Mouse (Mus musculus): Measurements from ENCODE around the gene Sept9. TPM values are rescaled to one million over a fixed set of nuclear protein-coding genes. Genes with fewer than 3 reads are reported as not detected.

Sept9 gene
- polyA plus RNA-seq, 1 experiment from 2014 or later: 208 TPM

DNA sequence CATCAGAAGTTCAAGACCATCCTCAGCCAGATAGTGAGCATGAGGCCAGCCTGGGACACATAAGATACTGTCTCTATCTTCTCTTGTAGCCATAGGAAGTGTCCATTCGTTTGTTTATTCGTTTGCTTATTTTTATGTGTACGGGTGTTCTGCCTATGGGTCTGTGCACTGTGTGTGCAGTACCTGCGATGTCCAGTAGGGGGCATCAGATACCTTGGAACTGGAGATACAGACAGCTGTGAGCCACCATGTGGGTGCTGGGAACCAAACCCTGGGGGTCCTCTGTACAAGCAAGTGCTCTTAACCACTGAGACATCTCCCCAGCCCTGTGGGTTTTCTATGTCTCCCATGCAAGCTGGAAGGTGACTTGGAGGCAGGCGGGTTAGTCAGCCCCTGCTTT is 19.6 kb upstream of the Sept9 start:
- Histone ChIP-seq H3K36me3 (ENCODE audit: control insufficient read depth, insufficient read depth, low read length) (no peaks in the 10 kb centered on the region; the same call in 1 of the 2 replicates), H3K4me2 (ENCODE audit: low read depth, severe bottlenecking) (no peak overlapping the region), H3K9ac (ENCODE audit: low read length) (no peak overlapping the region), H3K9me3 (ENCODE audit: control insufficient read depth, low read length) (peaks cover 11% of the 10 kb centered on the region), H3K4me1 (ENCODE audit: control insufficient read depth, insufficient read depth, low read length) (peaks cover 8% of the 10 kb centered on the region; the same call in 1 of the 2 replicates), H3K4me3 (ENCODE audit: low read depth, low read length) (no peak overlapping the region), H3K27me3 (ENCODE audit: control insufficient read depth, insufficient read depth, low read length) (no peaks in the 10 kb centered on the region), H3K27ac (replicated peaks; ENCODE audit: low read depth, low read length) (no peak overlapping the region)
- ATAC-seq (ENCODE audit: insufficient number of reproducible peaks, low FRiP score, low TSS enrichment, low read depth) (no peak), DNase-seq (ENCODE audit: low spot score) (no peak)
- 84% methylated on average over 5 of the region's 5 CpGs for WGBS

- Histone ChIP-seq H3K9ac (ENCODE audit: low read length) (no peak overlapping the region), H3K4me3 (ENCODE audit: low read depth, low read length) (no peak overlapping the region), H3K27ac (replicated peaks; ENCODE audit: low read depth, low read length) (no peak overlapping the region), H3K36me3 (ENCODE audit: control insufficient read depth, insufficient read depth, low read length) (no peaks in the 10 kb centered on the region; the same call in 1 of the 2 replicates), H3K4me1 (ENCODE audit: control insufficient read depth, insufficient read depth, low read length) (peaks cover 11% of the 10 kb centered on the region), H3K4me2 (ENCODE audit: low read depth, severe bottlenecking) (no peak overlapping the region), H3K27me3 (ENCODE audit: control insufficient read depth, insufficient read depth, low read length) (no peaks in the 10 kb centered on the region), H3K9me3 (ENCODE audit: control insufficient read depth, low read length) (peaks cover 11% of the 10 kb centered on the region)
- 83% methylated on average over 3 of the region's 3 CpGs for WGBS
- ATAC-seq (ENCODE audit: insufficient number of reproducible peaks, low FRiP score, low TSS enrichment, low read depth) (no peak), DNase-seq (ENCODE audit: low spot score) (no peak)
Measured at GRCm38 (mm10) chr11:117182808-117183207, 16.7 kb upstream of the Sept9 start.

DNA sequence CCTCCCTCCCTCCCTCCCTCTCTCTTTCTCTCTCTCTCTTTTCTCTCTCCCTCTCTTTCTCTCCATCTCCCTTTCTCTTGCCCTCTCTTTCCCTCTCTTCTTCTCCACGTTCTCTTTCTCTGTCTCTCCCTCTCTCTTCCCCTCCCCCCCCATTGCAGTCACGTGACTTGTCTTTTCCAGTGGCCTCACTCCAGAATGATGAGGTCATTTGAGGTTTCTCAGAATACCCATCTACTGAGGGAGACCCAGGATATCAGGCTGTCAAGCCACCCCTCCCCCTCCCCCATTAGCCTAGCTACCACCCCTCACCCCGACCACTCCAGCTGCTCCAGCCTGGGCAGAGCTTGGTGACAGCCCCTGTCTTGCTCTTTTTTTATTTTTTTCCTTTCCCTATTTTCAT is 16.2 kb upstream of the Sept9 start:
- Histone ChIP-seq H3K9ac (ENCODE audit: low read length) (no peak overlapping the region), H3K4me3 (ENCODE audit: low read depth, low read length) (no peak overlapping the region), H3K27ac (replicated peaks; ENCODE audit: low read depth, low read length) (no peak overlapping the region), H3K4me2 (ENCODE audit: low read depth, severe bottlenecking) (no peak overlapping the region), H3K27me3 (ENCODE audit: control insufficient read depth, insufficient read depth, low read length) (no peaks in the 10 kb centered on the region), H3K9me3 (ENCODE audit: control insufficient read depth, low read length) (peaks cover 11% of the 10 kb centered on the region), H3K36me3 (ENCODE audit: control insufficient read depth, insufficient read depth, low read length) (no peaks in the 10 kb centered on the region; the same call in 1 of the 2 replicates), H3K4me1 (ENCODE audit: control insufficient read depth, insufficient read depth, low read length) (peaks cover 11% of the 10 kb centered on the region)
- DNase-seq (ENCODE audit: low spot score) (no peak), ATAC-seq (ENCODE audit: insufficient number of reproducible peaks, low FRiP score, low TSS enrichment, low read depth) (no peak)
- WGBS: 84% methylated on average over 3 of the region's 3 CpGs

GRCm38 (mm10) chr11:117183841-117184240 is 15.6 kb upstream of the Sept9 start:
- peaks cover 11% of the 10 kb centered on the region for H3K9me3 ChIP-seq (ENCODE audit: control insufficient read depth, low read length)
- no peak overlapping the region for H3K4me2 ChIP-seq (ENCODE audit: low read depth, severe bottlenecking)
- no peak overlapping the region for H3K4me3 ChIP-seq (ENCODE audit: low read depth, low read length)
- ATAC-seq (ENCODE audit: insufficient number of reproducible peaks, low FRiP score, low TSS enrichment, low read depth) (no peak), DNase-seq (ENCODE audit: low spot score) (no peak)
- 0 out of 2 replicates have a peak overlapping the region, but pooled peaks have one; percentile 3 for H3K9ac ChIP-seq (ENCODE audit: low read length)
- no peaks in the 10 kb centered on the region; the same call in 1 of the 2 replicates for H3K36me3 ChIP-seq (ENCODE audit: control insufficient read depth, insufficient read depth, low read length)
- no peaks in the 10 kb centered on the region for H3K27me3 ChIP-seq (ENCODE audit: control insufficient read depth, insufficient read depth, low read length)
- 81% methylated on average over 5 of the region's 5 CpGs for WGBS
- peaks cover 11% of the 10 kb centered on the region for H3K4me1 ChIP-seq (ENCODE audit: control insufficient read depth, insufficient read depth, low read length)
- H3K27ac ChIP-seq (replicated peaks; ENCODE audit: low read depth, low read length): no peak overlapping the region; the same call in 1 of the 2 replicates

- Histone ChIP-seq H3K4me1 (ENCODE audit: control insufficient read depth, insufficient read depth, low read length) (peaks cover 11% of the 10 kb centered on the region), H3K4me2 (ENCODE audit: low read depth, severe bottlenecking) (0 out of 2 replicates have a peak overlapping the region, but pooled peaks have one; percentile 24), H3K27me3 (ENCODE audit: control insufficient read depth, insufficient read depth, low read length) (no peaks in the 10 kb centered on the region), H3K36me3 (ENCODE audit: control insufficient read depth, insufficient read depth, low read length) (no peaks in the 10 kb centered on the region), H3K9ac (ENCODE audit: low read length) (peak overlapping the region; percentile 12; the same call in 1 of the 2 replicates), H3K27ac (replicated peaks; ENCODE audit: low read depth, low read length) (peak overlapping the region; percentile 70), H3K4me3 (ENCODE audit: low read depth, low read length) (no peak overlapping the region), H3K9me3 (ENCODE audit: control insufficient read depth, low read length) (peaks cover 5% of the 10 kb centered on the region)
- WGBS: 36% methylated on average over 21 of the region's 21 CpGs
- ATAC-seq (ENCODE audit: insufficient number of reproducible peaks, low FRiP score, low TSS enrichment, low read depth): peak; percentile 72; the same call in 1 of the 2 replicates
- DNase-seq (ENCODE audit: low spot score): peak; percentile 73
Measured at GRCm38 (mm10) chr11:117185076-117185933, 14.2 kb upstream of the Sept9 start.

GRCm38 (mm10) chr11:117191524-117191923 is 7.9 kb upstream of the Sept9 start:
- Histone ChIP-seq H3K4me3 (ENCODE audit: low read depth, low read length) (no peak overlapping the region), H3K27ac (replicated peaks; ENCODE audit: low read depth, low read length) (no peak overlapping the region), H3K36me3 (ENCODE audit: control insufficient read depth, insufficient read depth, low read length) (no peaks in the 10 kb centered on the region), H3K4me1 (ENCODE audit: control insufficient read depth, insufficient read depth, low read length) (no peaks in the 10 kb centered on the region), H3K9ac (ENCODE audit: low read length) (no peak overlapping the region), H3K9me3 (ENCODE audit: control insufficient read depth, low read length) (no peaks in the 10 kb centered on the region), H3K27me3 (ENCODE audit: control insufficient read depth, insufficient read depth, low read length) (no peaks in the 10 kb centered on the region), H3K4me2 (ENCODE audit: low read depth, severe bottlenecking) (no peak overlapping the region)
- no peak for ATAC-seq (ENCODE audit: insufficient number of reproducible peaks, low FRiP score, low TSS enrichment, low read depth)
- 65% methylated on average over 5 of the region's 5 CpGs for WGBS
- DNase-seq (ENCODE audit: low spot score): no peak

- DNase-seq (ENCODE audit: low spot score): no peak
- H3K9me3 ChIP-seq (ENCODE audit: control insufficient read depth, low read length): no peaks in the 10 kb centered on the region
- no peak overlapping the region for H3K4me3 ChIP-seq (ENCODE audit: low read depth, low read length)
- WGBS: 77% methylated on average over 11 of the region's 11 CpGs
- no peak for ATAC-seq (ENCODE audit: insufficient number of reproducible peaks, low FRiP score, low TSS enrichment, low read depth)
- H3K36me3 ChIP-seq (ENCODE audit: control insufficient read depth, insufficient read depth, low read length): no peaks in the 10 kb centered on the region
- H3K4me2 ChIP-seq (ENCODE audit: low read depth, severe bottlenecking): no peak overlapping the region
- H3K27me3 ChIP-seq (ENCODE audit: control insufficient read depth, insufficient read depth, low read length): peaks cover 13% of the 10 kb centered on the region
- H3K4me1 ChIP-seq (ENCODE audit: control insufficient read depth, insufficient read depth, low read length): no peaks in the 10 kb centered on the region
- H3K27ac ChIP-seq (replicated peaks; ENCODE audit: low read depth, low read length): no peak overlapping the region
- no peak overlapping the region for H3K9ac ChIP-seq (ENCODE audit: low read length)
Measured at GRCm38 (mm10) chr11:117194475-117194937, 5.0 kb upstream of the Sept9 start.

DNA sequence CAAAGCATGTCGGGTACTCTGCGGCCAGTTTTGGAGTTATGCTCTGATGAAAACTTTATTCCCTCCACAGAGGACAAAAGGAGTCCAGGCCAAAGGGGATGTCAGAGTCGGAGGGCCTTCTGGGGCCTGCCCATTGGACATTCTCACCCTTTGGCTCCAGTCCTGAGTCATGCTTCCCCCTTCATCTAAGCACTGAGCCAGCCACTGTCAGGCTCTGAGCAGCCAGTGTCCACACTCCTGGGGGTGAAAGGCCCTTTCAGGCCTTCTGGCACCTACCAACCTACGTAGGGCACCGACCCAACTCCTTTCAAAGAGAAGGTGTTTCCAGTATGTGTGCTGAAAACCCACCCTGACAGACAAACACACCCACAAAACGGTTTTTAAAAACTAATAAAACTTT is 3.8 kb upstream of the Sept9 start:
- Histone ChIP-seq H3K4me2 (ENCODE audit: low read depth, severe bottlenecking) (no peak overlapping the region), H3K27me3 (ENCODE audit: control insufficient read depth, insufficient read depth, low read length) (peaks cover 17% of the 10 kb centered on the region), H3K9me3 (ENCODE audit: control insufficient read depth, low read length) (no peaks in the 10 kb centered on the region), H3K4me1 (ENCODE audit: control insufficient read depth, insufficient read depth, low read length) (0 out of 2 replicates have a peak, but pooled peaks cover 6% of the 10 kb centered on the region), H3K36me3 (ENCODE audit: control insufficient read depth, insufficient read depth, low read length) (no peaks in the 10 kb centered on the region), H3K4me3 (ENCODE audit: low read depth, low read length) (no peak overlapping the region), H3K27ac (replicated peaks; ENCODE audit: low read depth, low read length) (no peak overlapping the region), H3K9ac (ENCODE audit: low read length) (no peak overlapping the region)
- WGBS: 78% methylated on average over 6 of the region's 6 CpGs
- DNase-seq (ENCODE audit: low spot score) (no peak), ATAC-seq (ENCODE audit: insufficient number of reproducible peaks, low FRiP score, low TSS enrichment, low read depth) (no peak)
